Mouse (Mus musculus) layer of hippocampus, postnatal 36 days (tissue): Measurements from ENCODE around the gene Cadps2. TPM values are rescaled to one million over a fixed set of nuclear protein-coding genes. Genes with fewer than 3 reads are reported as not detected.

Experiments
- DNase-seq, 2 experiments: peaks; one replicate each; pipeline ENCODE4 v3.0.0; 2022
- total RNA-seq, 2 experiments: library from RNA; stranded (reverse); gene quantifications; 2 replicates each; pipeline ENCODE4 v1.2.3; 2021

Gene Cadps2
- total RNA-seq, 2 experiments from 2014 or later, result 76.9 to 79.9 TPM

DNA sequence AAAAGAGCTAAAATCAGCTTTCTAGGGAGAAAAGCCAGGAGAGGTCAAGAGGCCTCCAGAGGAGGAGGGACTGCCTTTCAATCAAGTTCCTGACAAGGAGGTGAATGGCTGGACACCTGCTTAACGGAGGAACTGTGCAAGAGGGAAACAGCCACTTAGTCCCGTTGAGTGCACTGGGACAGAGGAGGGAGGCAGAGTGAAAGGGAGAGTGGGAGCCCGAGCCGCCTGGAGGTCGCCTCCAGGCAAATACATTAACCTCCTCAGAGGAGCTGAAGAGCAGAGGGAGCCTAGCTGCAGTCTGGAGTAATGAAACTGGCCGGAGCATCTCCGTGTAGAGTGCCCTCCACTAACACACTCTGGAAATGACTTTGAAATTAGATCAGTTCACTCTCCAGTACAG lies 485.7 kb downstream of the Cadps2 start:
- no peak for DNase-seq

DNA sequence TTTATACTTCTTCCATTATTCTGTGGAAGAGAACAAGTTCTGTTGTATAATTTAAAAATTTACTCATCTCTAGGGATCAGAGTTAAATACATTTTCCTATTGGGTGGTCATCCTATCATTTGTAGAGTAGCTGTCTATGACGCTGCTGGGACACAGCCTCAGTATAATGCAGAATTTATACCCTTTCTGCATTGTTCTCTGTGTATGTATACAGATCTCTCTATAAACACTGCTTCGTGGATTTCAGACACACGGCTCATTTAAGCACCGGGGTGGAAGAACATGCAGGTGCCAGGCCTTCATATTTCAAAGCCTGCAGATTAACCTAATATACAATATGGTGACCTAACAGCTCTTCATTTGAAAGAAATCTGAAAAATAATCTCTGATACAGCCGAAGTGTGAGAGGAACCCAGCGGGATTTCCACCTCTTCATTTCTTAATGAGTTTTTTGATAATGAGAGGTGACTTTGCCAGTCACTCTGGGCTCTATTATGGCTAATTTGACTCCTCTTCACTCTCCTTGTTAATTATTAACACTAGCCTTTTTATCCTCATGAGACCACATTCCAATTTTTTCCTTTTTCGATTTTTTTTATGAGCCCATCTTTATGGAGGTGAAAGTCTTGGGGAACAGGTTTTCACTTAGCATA lies 501.7 kb downstream of the Cadps2 start:
- no peak for DNase-seq

DNA sequence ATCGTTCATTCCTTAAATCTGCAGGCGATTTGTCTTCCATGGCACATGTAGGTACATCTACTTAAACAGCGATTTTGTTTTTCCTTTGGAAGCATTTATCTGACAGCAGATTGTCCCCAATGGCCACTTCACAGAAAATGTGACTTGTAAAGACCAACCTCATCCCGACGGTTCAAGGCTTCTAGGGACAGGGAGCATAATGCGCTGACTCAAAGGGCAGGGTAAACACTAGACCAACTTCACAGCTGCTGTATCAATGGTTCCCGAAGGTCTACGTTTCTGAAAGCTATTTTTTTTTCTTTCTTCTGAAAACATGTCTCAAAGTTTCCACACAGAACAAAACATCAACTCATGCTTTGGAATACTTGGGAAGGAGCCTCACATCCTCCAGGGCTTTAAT lies 524.3 kb downstream of the Cadps2 start:
- DNase-seq, result no peak

DNA sequence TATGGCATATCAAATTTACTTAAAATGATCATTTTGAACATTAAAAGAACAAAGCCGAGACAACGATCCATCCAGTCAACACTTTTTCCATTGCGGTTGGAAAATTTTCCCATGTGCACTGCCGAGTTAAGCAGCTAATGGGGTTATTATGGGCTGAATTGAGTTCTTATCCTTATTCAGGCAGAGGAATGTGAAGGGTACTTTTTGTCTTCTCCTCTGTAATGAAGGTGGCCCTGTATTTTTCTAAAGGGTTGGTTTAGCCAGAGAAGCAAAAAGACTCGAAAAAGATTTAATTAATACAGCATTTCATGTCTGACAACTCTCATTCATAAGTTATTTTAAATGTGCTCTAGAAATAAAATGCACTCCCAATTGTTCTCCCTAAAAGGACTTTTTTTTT lies 524.9 kb downstream of the Cadps2 start:
- no peak for DNase-seq

DNA sequence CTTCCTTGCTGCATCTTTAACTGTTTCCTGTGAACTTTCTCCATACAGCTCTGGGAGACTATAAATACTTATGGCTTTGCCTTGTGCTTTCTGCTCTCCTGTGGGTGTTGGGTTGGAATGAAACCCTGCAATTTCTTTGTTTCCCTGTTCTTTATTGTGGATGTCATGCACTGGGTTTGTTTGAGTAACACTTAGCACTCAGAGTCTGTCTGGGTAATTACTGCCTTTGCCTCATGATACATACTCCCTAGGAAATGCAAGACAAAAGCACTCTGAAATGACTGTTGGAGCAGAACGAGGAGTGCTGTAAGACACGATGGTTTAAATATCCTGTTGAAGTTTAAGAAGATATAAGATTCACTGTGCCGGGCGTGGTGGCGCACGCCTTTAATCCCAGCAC lies 533.2 kb downstream of the Cadps2 start:
- DNase-seq, result no peak

DNA sequence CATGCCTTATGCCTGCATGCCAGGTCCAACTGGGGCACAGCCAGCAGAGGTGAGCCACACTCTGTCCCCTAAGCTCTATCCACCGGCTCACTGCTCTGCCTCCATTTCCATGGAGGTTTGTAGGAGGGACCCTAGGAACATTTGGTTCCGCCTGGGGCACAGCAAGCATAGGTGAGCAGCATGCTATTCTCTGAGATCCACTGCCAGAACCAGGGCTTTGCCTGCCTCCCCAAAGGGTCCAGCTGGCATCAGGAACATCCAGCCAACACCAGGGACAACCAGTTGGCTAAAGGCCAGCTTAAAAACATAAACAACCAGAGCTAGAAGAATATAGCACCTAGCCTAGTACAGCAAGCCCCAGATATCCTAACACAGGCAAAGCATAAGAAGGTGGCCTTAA lies 540.6 kb downstream of the Cadps2 start:
- no peak for DNase-seq

DNA sequence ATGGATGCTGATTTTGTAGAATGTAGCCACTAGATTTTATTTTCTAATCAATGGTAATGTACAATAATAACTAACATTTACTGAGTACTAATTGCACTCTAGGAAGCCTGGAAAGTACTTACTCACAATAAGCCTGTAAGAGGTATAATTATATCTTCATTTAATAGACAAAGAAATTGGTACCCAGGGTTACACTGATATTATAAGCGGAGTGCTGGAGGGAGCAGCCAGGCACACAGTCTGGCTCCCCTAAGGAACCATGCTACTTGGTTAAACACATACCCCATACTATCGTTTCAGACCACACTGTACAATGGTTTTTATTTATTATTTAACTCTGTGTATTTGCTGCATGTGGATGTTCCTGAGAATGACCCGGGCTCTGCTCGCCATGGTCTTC lies 544.5 kb downstream of the Cadps2 start:
- DNase-seq, result no peak

DNA sequence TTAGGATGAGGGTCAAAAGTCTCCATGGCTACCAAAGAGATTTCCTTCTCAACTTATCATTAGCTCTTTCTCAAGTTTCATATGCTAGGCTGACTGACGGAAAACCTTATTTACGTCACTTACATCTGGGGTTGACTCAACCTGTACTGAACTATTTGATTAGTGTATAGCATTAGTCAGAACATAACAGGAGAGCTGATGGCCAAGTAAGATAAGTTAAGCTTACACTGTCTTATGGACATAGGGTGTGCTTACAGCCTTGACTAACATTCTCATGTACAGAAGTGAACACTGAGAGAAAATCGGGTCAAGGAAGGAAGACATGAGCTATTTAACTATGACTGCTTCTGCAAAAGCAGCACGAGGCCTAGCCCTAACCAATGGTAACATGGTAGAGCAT lies 550.5 kb downstream of the Cadps2 start:
- no peak for DNase-seq

DNA sequence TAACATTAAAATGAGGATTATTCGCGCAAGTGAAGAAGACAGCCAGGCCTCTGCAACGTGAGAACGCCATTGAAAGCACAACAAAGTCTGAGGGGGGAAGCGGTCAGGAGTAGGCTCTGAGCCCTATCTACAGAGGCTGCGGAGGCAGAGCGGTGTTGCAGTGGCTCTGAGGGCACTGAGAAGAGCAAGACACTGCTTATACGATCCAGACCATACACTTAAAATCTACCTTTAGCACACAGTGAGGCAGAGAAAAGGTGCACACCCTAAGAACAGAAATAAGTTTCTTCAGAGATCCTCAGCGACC lies 557.8 kb downstream of the Cadps2 start:
- DNase-seq, result no peak

DNA sequence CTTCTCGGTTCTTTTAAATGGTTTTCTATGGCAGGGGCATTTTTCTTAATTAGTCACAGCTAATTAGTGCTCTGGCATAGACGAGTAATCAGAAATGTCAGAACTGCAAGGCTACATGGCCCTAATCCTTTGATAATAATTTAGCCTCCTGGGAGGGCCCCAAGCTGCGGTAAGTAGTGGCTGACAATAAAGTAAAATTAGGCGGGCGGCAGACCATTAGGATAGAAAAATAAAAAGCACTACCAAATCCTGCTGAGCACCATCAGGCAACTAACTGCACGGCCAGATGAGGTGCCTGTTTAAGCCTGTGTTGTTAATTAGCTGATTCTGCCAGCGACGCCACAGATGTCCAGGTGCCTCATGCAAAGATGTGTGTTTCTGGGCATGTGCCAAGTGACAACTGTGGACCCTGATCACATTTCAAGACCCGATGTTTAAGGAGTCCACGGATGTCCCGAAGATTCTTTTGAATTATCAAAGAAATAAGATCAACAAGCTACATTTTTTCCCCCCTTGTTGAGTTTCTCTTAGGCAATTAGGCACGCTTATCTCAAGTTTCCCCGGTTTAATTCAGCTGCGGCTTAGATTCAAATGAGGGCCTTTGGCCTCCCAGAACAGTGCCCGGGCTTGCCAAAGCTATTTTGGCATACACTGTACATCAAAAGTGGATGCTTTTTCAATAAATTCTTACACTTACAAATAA lies 558.3 kb downstream of the Cadps2 start:
- DNase-seq, result no peak

DNA sequence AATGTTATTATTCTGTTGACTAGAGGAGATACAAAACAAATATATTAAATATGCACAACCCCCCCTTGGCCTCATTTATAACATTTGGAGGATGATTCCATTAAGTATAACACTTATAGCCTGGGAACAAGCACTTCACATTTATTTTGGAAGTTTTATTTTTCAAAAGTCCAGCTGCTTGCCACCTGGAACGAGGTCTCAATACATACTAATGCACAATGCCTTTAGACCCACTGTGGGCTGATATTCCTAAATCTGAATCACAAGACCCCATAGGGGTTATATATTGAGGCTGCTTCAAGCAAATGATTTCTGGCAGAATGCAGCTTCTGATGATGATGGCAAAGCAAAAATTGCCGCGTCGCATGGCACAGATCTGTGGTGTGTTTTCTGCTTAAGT lies 565.7 kb downstream of the Cadps2 start:
- no peak for DNase-seq

DNA sequence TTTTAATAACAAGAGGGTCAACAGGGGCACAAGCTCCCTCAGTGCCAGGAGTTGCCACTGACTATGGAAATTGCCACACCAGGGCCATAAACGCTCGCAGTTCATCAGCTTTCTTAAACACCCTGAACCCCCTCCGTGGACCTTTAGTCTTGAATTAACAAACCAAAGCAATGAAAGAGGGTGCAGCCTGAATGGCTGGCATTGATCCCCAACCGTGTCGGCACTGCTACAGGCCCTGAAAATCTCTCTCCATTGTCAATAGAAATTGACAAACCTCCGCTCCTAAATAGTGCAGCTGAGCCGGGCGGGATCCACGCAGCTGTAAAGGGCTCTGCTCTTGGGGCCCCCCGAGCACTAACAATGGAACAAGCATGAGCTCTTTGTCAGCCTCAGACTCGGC lies 566.2 kb downstream of the Cadps2 start:
- DNase-seq, result no peak

DNA sequence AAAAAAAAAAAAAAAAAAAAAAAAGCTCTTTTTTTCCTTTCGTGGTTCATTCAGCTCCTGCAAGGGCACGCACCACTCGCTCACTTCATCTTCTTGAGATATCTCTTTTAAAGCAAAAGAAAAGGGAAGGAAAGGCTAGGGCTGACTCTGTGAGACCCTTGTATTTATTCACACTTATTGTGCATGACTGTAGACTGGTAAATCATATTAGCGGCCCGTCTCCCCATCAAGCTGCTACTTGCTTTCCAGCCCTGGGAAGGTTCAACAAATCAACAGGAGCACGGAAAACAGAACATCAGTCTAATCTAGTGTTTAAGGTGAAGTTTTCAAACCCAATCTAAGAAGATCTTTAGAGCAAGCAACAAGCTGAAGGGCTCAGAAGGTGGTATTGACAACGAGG lies 566.7 kb downstream of the Cadps2 start:
- no peak for DNase-seq

DNA sequence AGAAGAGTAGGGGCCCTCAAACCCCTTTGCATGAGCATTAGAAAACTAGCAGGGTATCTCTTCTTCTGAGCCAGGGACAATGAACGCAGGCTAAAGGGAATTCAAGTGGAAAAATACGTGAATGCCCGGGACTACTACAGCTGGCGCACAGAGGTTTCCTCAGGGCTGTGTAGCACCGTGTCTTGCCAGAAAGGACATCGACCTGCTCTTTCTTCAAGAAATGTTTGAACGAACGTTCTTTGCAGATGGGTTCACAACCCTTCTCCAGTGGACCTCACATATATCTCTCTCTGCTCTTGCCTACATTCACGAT lies 578.5 kb downstream of the Cadps2 start:
- no peak for DNase-seq

DNA sequence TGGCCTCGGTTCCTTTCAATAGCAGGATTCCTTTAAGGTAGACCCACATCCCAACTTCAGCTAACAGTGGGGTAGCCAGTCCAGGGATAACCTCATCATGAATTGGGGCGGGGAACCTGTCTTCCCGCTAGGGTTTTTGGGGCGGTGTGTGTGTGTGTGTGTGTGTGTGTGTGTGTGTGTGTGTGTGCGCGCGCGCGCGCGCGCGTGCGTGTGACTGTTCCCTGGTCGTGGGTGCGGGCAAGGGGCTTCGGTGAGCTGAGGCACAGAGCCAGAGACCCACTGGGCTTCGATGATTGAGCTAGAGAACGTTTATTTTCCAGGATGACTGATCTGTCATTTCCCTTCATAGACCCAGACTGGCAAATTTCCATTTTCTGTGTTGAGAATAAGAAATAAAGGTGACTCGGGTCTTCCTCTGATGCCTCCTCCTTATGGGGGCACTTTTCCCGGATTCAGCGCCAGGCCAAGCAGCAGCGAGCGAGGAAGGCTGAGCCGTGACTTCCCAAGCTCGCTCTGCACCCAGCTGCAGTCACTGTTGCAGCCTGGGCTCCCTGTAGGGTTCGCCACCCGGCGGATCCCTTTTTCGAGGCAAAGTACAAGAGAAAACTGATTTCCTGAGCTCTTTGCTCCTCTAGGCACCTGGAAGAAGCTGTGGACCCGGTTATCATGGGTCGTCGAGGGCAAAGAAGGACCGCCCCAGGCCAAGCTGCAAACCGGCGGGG lies 579.0 kb downstream of the Cadps2 start:
- no peak for DNase-seq

DNA sequence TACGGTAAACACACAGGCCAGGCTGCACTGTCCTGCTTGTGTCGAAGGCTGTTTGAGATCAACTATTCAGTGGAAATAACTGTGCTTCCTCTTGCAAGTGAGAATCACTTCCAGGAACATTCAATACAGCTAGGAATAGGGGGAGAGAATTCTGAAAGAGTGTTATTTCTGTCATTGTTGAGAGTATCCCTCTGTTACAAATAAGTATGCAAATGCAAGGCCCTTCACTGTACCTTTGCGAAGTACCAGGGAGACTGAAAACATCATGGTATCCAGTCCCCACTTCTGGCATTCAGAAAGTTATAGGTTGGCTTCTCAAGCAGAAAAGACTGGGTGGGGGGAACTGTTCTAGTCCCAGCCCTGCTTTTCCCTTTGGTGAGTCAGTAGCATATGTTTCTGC lies 581.2 kb downstream of the Cadps2 start:
- DNase-seq, result no peak

DNA sequence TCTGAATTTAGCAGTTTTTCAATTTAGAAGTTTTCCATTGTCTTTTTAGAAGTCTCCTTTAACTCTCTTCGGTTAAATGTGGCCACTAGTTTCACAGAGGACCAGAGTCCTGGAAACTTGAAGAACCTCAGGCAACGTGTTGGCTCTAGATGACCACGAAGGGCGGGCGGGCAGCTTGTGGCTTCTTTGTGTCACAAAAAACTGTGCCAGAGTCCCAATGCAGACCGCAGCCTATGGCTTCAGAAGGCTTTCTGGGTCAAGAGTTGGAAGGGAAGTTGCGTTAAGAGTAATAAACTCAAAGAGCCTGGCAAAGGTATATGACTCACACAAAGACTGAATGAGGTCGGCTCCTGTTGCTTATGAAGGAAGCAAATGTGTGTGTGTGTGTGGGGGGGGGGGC lies 584.1 kb downstream of the Cadps2 start:
- DNase-seq, result no peak

DNA sequence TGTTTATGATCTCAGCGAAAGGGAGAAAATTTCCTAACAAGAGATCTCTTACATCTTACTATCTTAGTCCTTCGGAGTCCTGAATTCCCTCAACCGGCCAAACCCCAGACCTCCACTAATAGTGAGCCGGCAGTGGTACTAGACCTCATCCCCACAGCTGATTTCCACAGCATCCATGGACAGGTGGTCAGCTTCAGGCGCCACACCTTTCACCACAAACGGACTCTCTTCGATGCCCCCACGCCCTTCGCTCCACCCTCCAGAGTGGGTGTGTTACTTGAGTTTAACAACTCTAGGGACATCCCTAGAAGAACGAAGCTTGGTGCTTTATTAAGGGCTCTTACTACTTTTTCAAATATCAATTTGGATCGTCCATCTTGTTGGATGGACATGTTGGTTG lies 584.6 kb downstream of the Cadps2 start:
- no peak for DNase-seq

DNA sequence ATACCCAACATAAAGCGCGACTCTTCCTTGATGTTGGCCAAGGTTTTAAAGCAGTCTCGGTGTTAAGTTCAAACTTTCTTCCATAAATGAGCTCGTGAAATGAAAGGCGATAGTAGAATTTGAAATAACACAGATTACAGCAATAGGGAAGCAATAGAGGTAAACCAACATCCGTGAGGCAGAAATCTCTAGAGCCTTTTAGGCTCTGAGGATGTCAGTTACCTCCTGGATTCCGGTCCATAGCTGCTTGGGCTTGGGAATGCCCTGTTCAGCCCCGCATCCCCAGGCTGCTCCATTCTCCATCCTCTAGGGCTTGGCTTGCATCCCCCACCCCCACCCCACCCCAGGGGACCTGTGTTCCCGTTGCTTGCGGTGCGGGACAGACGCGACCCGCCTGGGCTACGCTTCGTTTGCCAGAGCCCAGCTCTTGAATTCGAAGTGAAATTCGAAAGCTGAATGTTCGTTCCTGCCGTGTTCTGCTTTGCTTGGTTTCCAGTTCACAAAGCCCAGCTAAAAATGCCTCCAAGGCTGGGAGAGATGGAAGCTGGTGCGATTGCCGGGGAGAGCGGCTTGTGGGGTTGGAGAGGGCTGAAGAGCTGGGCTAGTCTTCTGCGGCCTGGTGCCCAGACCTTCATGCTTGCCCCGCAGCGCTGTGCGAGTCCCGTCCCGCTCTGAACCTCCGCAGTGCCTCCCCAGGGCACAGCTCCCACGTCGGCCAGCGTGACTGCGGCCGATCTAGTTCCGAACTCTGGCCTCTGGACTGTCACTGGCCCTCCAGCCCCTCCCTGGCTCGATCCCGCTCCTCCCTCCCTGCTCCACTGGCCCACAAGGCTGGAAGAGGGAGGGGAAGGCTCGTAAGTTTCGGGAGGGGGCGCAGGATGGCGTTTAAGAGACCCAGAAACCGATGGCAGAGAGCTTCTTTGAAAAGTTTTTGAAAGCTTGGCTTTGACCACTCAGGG lies 585.6 kb downstream of the Cadps2 start:
- no peak for DNase-seq

DNA sequence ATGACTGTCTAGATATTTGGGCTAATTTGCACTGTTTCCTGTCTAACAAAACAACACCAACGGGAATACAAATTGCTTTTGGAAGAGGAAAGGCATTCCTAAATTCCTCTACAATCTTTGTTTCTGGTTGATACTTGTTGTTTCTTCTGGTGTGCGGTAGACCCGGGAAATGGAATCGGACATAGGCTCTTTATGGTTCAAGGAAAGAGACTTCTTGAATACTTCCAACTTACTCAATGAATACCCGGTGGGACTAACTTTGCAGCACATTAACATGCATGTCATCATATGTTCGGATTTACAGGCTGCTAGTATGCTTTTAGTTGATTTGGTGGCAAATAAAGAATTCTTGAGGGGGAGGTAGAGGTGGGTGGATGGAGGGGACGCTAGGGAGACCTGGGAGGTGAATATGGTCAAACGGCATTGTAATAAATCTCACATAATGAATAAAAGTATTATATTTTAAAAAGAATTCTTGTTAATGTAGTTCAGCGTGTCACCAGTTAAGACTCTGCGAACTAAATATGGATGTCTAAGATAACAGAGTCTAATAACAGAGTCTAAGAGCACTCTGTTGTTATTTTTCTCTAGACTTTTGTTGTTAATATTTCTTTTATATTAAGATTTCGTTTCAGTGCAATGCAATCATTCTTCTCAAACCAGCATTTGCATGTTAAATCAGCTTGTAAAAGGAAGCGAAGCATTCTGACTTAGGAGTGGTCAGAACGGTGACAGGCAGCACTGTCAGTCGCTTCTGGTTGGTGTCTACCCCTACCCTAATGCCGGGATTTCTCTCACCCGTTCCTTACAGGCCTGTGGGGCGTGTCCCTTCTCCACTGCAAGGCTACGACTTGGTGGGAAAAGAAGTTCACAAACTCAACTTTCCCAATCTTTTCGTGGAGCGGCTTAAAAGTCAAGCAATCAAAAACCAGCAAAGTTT lies 586.8 kb downstream of the Cadps2 start:
- DNase-seq, result no peak

DNA sequence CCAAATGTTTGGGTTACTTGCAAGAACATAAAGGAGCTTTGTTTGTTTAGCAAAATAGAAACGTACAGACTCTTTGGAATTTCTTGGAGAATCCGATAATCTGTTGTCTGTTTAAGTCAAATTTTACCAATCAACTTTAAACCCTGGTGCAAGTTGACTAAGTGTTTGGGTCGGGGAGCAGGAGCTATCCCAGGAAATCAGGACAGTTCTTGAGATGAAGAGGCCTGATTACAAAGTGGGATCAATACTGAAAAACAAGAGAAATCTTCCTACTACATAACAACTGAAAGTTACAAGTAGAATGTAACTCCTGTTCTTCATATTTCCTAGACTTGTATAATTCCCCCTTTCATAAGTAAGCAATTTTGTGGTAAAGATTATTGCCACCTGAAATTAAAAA lies 587.8 kb downstream of the Cadps2 start:
- no peak for DNase-seq
